Mouse (Mus musculus): ENCODE measurements around the gene 2010111I01Rik.

GRCm38 (mm10) chr13:63188811-63189210, 224.1 kb downstream of the 2010111I01Rik start:
- no peak for TF ChIP-seq CTCF (IDR thresholded peaks at IDR 0.05; ENCODE audit: low read depth, low read length)
- no peak for TF ChIP-seq POLR2A (IDR thresholded peaks at IDR 0.05; ENCODE audit: borderline replicate concordance, low read depth, low read length)

Measured in bone marrow macrophage, adult 2 months (primary cell).